Comparison of ENCODE assay signal across 8 mouse cellular contexts in genomic region chr1:44102259-44102717, GRCm38 (mm10). TPM values are rescaled to one million over a fixed set of nuclear protein-coding genes. Genes with fewer than 3 reads are reported as not detected.
A peak's percentile ranks its signal among the peaks of the same experiment; 100 is the strongest.
DNase-seq lines count a peak whose midpoint lies in the region; ATAC-seq and TF ChIP-seq lines count a peak whose summit lies in the region.

Gene Tex30 (minus strand): TSS chr1:44102441.

- H3K27ac ChIP-seq in forebrain, embryonic 12.5 days, result peak within 1 kb of the TSS; percentile 93
- peak within 1 kb of the TSS; percentile 97 for H3K27ac ChIP-seq in heart, postnatal 0 days (ENCODE audit: low read depth)
- peak within 1 kb of the TSS; percentile 98 for H3K27ac ChIP-seq in liver, embryonic 16.5 days (ENCODE audit: low read length)
- peak within 1 kb of the TSS; percentile 89 for H3K27ac ChIP-seq in neural tube, embryonic 13.5 days (replicated peaks)
- H3K27ac ChIP-seq in testis, adult 2 months (ENCODE audit: control insufficient read depth, insufficient read depth, low read depth, low read length), result peak within 1 kb of the TSS; percentile 100

- TF ChIP-seq EP300 in heart, postnatal 0 days (IDR thresholded peaks at IDR 0.05; ENCODE audit: low read depth), result 0 out of 2 replicates have a peak, but pooled peaks have one; percentile 51

- peaks cover 35% of the 10 kb centered on the region for H3K36me3 ChIP-seq in E14TG2a.4 (ENCODE audit: insufficient read depth, low read length)
- H3K36me3 ChIP-seq in forebrain, embryonic 12.5 days (replicated peaks), result peaks cover 24% of the 10 kb centered on the region
- peaks cover 19% of the 10 kb centered on the region for H3K36me3 ChIP-seq in heart, postnatal 0 days (replicated peaks; ENCODE audit: control insufficient read depth, insufficient read depth, low read length)
- H3K36me3 ChIP-seq in liver, embryonic 16.5 days (ENCODE audit: control insufficient read depth, insufficient read depth), result no peaks in the 10 kb centered on the region
- H3K36me3 ChIP-seq in neural tube, embryonic 13.5 days, result peaks cover 25% of the 10 kb centered on the region
- no peaks in the 10 kb centered on the region for H3K36me3 ChIP-seq in testis, adult 2 months (ENCODE audit: control insufficient read depth, insufficient read depth, low read length)

- under 1% methylated on average over 55 of the region's 55 CpGs for WGBS in forebrain, embryonic 12.5 days
- under 1% methylated on average over 45 of the region's 55 CpGs for WGBS in heart, postnatal 0 days
- under 1% methylated on average over 55 of the region's 55 CpGs for WGBS in liver, embryonic 16.5 days (ENCODE audit: insufficient replicate concordance)
- WGBS in neural tube, embryonic 13.5 days, result under 1% methylated on average over 55 of the region's 55 CpGs

- H3K9ac ChIP-seq in forebrain, embryonic 12.5 days, result peak within 1 kb of the TSS; percentile 88
- peak within 1 kb of the TSS; percentile 85 for H3K9ac ChIP-seq in heart, postnatal 0 days (replicated peaks; ENCODE audit: low read depth, low read length)
- peak within 1 kb of the TSS; percentile 94 for H3K9ac ChIP-seq in liver, embryonic 16.5 days (ENCODE audit: low read depth, low read length)
- H3K9ac ChIP-seq in neural tube, embryonic 13.5 days, result peak within 1 kb of the TSS; percentile 78

- peak; percentile 97 for TF ChIP-seq POLR2A in testis, adult 2 months (IDR thresholded peaks at IDR 0.05; ENCODE audit: control insufficient read depth, low read depth, low read length)

- no peaks in the 10 kb centered on the region for H3K27me3 ChIP-seq in E14TG2a.4 (ENCODE audit: insufficient read depth, low read length)
- no peaks in the 10 kb centered on the region for H3K27me3 ChIP-seq in forebrain, embryonic 12.5 days
- H3K27me3 ChIP-seq in heart, postnatal 0 days (ENCODE audit: control insufficient read depth, insufficient read depth, low read length), result no peaks in the 10 kb centered on the region
- H3K27me3 ChIP-seq in liver, embryonic 16.5 days (ENCODE audit: control insufficient read depth, insufficient read depth, low read depth, low read length), result no peaks in the 10 kb centered on the region
- no peaks in the 10 kb centered on the region for H3K27me3 ChIP-seq in neural tube, embryonic 13.5 days
- no peaks in the 10 kb centered on the region for H3K27me3 ChIP-seq in testis, adult 2 months (ENCODE audit: control insufficient read depth, insufficient read depth, low read length)

- DNase-seq in c-Kit-positive CD71-positive TER-119-positive erythroid progenitor cells, embryonic 14.5 days (ENCODE audit: low spot score), result peak; percentile 94
- DNase-seq in heart, postnatal 0 days (ENCODE audit: low spot score), result peak; percentile 95
- peak; percentile 95 to 97 for DNase-seq in kidney, postnatal 4 days

- H3K4me3 ChIP-seq in E14TG2a.4 (replicated peaks; ENCODE audit: low read length), result peak within 1 kb of the TSS; percentile 96
- H3K4me3 ChIP-seq in forebrain, embryonic 12.5 days (replicated peaks), result peak within 1 kb of the TSS; percentile 83
- H3K4me3 ChIP-seq in heart, postnatal 0 days (ENCODE audit: low read depth, low read length), result peak within 1 kb of the TSS; percentile 97
- H3K4me3 ChIP-seq in liver, embryonic 16.5 days (ENCODE audit: low read depth, low read length), result peak within 1 kb of the TSS; percentile 89
- peak within 1 kb of the TSS; percentile 75 for H3K4me3 ChIP-seq in neural tube, embryonic 13.5 days
- H3K4me3 ChIP-seq in testis, adult 2 months (ENCODE audit: control insufficient read depth, low read depth, low read length), result peak within 1 kb of the TSS; percentile 97

- H3K9me3 ChIP-seq in E14TG2a.4 (ENCODE audit: low read length), result no peaks in the 10 kb centered on the region
- H3K9me3 ChIP-seq in forebrain, embryonic 12.5 days, result no peaks in the 10 kb centered on the region
- H3K9me3 ChIP-seq in heart, postnatal 0 days (replicated peaks; ENCODE audit: control insufficient read depth, low read length), result no peaks in the 10 kb centered on the region
- no peaks in the 10 kb centered on the region for H3K9me3 ChIP-seq in liver, embryonic 16.5 days (replicated peaks; ENCODE audit: control insufficient read depth, low read length)
- no peaks in the 10 kb centered on the region for H3K9me3 ChIP-seq in neural tube, embryonic 13.5 days

- peaks cover 15% of the 10 kb centered on the region for H3K4me1 ChIP-seq in E14TG2a.4 (replicated peaks; ENCODE audit: low read depth, low read length)
- H3K4me1 ChIP-seq in forebrain, embryonic 12.5 days, result peaks cover 13% of the 10 kb centered on the region
- peaks cover 5% of the 10 kb centered on the region; the same call in 1 of the 2 replicates for H3K4me1 ChIP-seq in heart, postnatal 0 days (ENCODE audit: control insufficient read depth, insufficient read depth)
- peaks cover 7% of the 10 kb centered on the region for H3K4me1 ChIP-seq in liver, embryonic 16.5 days (ENCODE audit: control insufficient read depth, low read depth, low read length)
- H3K4me1 ChIP-seq in neural tube, embryonic 13.5 days (replicated peaks), result peaks cover 16% of the 10 kb centered on the region; the same call in 1 of the 2 replicates
- peaks cover 3% of the 10 kb centered on the region; the same call in 1 of the 2 replicates for H3K4me1 ChIP-seq in testis, adult 2 months (ENCODE audit: control insufficient read depth, insufficient read depth, low read length)

- peak within 1 kb of the TSS; percentile 68 for H3K4me2 ChIP-seq in forebrain, embryonic 12.5 days
- H3K4me2 ChIP-seq in heart, postnatal 0 days (ENCODE audit: low read depth, low read length), result peak within 1 kb of the TSS; percentile 89
- peak within 1 kb of the TSS; percentile 64 for H3K4me2 ChIP-seq in liver, embryonic 16.5 days (ENCODE audit: low read depth, low read length)
- peak within 1 kb of the TSS; percentile 72 for H3K4me2 ChIP-seq in neural tube, embryonic 13.5 days

- peak; percentile 97 for ATAC-seq in forebrain, embryonic 12.5 days (ENCODE audit: low FRiP score)
- ATAC-seq in heart, postnatal 0 days (ENCODE audit: insufficient read depth, low read depth), result peak; percentile 98
- peak; percentile 96 for ATAC-seq in liver, embryonic 16.5 days (ENCODE audit: low read depth)
- ATAC-seq in neural tube, embryonic 13.5 days (ENCODE audit: low read depth), result peak; percentile 97

- TF ChIP-seq CTCF in E14TG2a.4 (conservative IDR thresholded peaks at IDR 0.05; ENCODE audit: low read length), result no peak
- no peak for TF ChIP-seq CTCF in heart, postnatal 0 days (IDR thresholded peaks at IDR 0.05; ENCODE audit: low read depth)
- TF ChIP-seq CTCF in testis, adult 2 months (IDR thresholded peaks at IDR 0.05; ENCODE audit: control insufficient read depth, insufficient read depth, insufficient replicate concordance, low read depth, low read length), result no peak

RNA-seq across cellular contexts. Expression of gene Tex30, which starts in this region (rescaled TPM):
- polyA plus RNA-seq in forebrain, embryonic 12.5 days (2016; fragmentation: Nextera tagmentation; extraction: Ambion mirVana), result 106 and 109 TPM in 2 replicates
- total RNA-seq in heart, postnatal 0 days (2014; rRNA removed; ENCODE audit: low replicate concordance), result 17.7 and 54.1 TPM in 2 replicates
- 35.5 and 42.7 TPM in 2 replicates for polyA plus RNA-seq in heart, postnatal 0 days (2015; fragmentation: Nextera tagmentation; extraction: Ambion mirVana)
- 35.4 and 44.3 TPM in 2 replicates for polyA plus RNA-seq in liver, embryonic 16.5 days (2015; fragmentation: Nextera tagmentation; extraction: Ambion mirVana)
- 49.1 and 54.1 TPM in 2 replicates for polyA plus RNA-seq in neural tube, embryonic 13.5 days (2015; fragmentation: Nextera tagmentation; extraction: Ambion mirVana)
- polyA plus RNA-seq in testis, adult 2 months (2012; rRNA removed), result 102 and 157 TPM in 2 replicates

Comparison
In these comparisons a context has a peak if more than half of its experiments do, and no peak if none do; other contexts are left out.
1. Peak in every context shown above with its lines: DNase-seq, ATAC-seq, H3K4me3 ChIP-seq and H3K27ac ChIP-seq.